ENCODE assay signal across 24 mouse cellular contexts in the genomic region with DNA sequence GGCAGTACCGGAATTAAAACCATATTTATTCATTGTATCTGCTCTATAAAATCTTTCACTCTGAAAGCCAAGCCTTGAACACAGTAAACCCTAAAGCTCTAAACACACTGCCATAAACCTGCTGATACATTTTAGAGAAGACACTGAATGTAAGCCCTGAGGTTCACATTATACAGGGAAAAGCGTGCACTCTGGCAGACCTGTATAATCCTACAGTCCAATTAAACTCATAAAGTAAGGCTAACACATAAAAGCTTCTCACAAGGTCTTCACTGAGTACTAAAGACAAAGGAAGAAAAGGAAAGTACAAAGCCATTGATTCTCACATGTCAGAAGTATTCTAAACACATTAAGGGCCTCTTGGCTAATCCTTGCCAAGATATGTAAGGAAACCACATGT.
DNase-seq lines count a peak whose midpoint lies in the region; ATAC-seq and TF ChIP-seq lines count a peak whose summit lies in the region.
"Had no signal": no experiment of that assay in that cellular context is flagged by ENCODE, and none has a peak within 500 bp of the region (broad histone marks: within the 10 kb centered on the region; RNA-seq: fewer than 3 reads in every experiment).

No protein-coding gene starts in this region.

- H3K36me3 ChIP-seq in forebrain, postnatal 0 days (ENCODE audit: insufficient read depth): no peaks in the 10 kb centered on the region
- no peaks in the 10 kb centered on the region for H3K36me3 ChIP-seq in midbrain, embryonic 14.5 days (ENCODE audit: control insufficient read depth, insufficient read depth, low read length)
- H3K36me3 ChIP-seq: embryonic facial prominence, embryonic 15.5 days; G1E; heart, embryonic 10.5 days; hindbrain, embryonic 12.5 days had no signal

- no peak overlapping the region for H3K9ac ChIP-seq in forebrain, postnatal 0 days
- no peak overlapping the region for H3K9ac ChIP-seq in midbrain, embryonic 14.5 days (replicated peaks; ENCODE audit: low read length)
- H3K9ac ChIP-seq: embryonic facial prominence, embryonic 15.5 days; hindbrain, embryonic 12.5 days had no signal

- DNase-seq in cerebellum, adult 11 months: no peak
- DNase-seq in retina, postnatal 1 day: peak; percentile 6
- DNase-seq in retina, embryonic 14.5 days (ENCODE audit: low spot score): no peak
- DNase-seq in forebrain, postnatal 0 days: peak; percentile 1
- DNase-seq in midbrain, embryonic 14.5 days: no peak
- DNase-seq in ovary, postnatal 36 days (ENCODE audit: low spot score): no peak
- DNase-seq: adrenal gland, adult 8-10 months; adrenal gland, postnatal 36 days; B cell, adult 2 months; cerebellum, adult 18-20 months; cerebellum, postnatal 36 days; gastrocnemius, adult 2 months; heart, adult 18-20 months; heart, postnatal 10 days; heart, postnatal 4 days had no signal

- H3K27ac ChIP-seq in forebrain, postnatal 0 days (ENCODE audit: low read depth, low read length): no peak overlapping the region
- H3K27ac ChIP-seq in midbrain, embryonic 14.5 days (replicated peaks; ENCODE audit: low read depth, low read length): no peak overlapping the region
- H3K27ac ChIP-seq: embryonic facial prominence, embryonic 15.5 days; gastrocnemius, adult 2 months; heart, embryonic 10.5 days; hindbrain, embryonic 12.5 days had no signal

- 43% methylated on average over 2 of the region's 2 CpGs for WGBS in forebrain, postnatal 0 days
- WGBS in midbrain, embryonic 14.5 days: 85% methylated on average over 2 of the region's 2 CpGs

- no peaks in the 10 kb centered on the region for H3K27me3 ChIP-seq in forebrain, postnatal 0 days (ENCODE audit: insufficient read depth, low read length)
- no peaks in the 10 kb centered on the region for H3K27me3 ChIP-seq in midbrain, embryonic 14.5 days (ENCODE audit: control insufficient read depth, insufficient read depth, low read length)
- H3K27me3 ChIP-seq: embryonic facial prominence, embryonic 15.5 days; hindbrain, embryonic 12.5 days had no signal

- TF ChIP-seq CTCF in forebrain, postnatal 0 days (IDR thresholded peaks at IDR 0.05; ENCODE audit: low read depth): no peak

- H3K4me1 ChIP-seq in forebrain, postnatal 0 days (ENCODE audit: insufficient read depth): no peaks in the 10 kb centered on the region
- H3K4me1 ChIP-seq in midbrain, embryonic 14.5 days (ENCODE audit: control insufficient read depth, insufficient read depth, low read length): no peaks in the 10 kb centered on the region
- H3K4me1 ChIP-seq: embryonic facial prominence, embryonic 15.5 days; heart, embryonic 10.5 days; hindbrain, embryonic 12.5 days had no signal

- H3K4me2 ChIP-seq in forebrain, postnatal 0 days (ENCODE audit: low read depth): no peak overlapping the region
- H3K4me2 ChIP-seq in midbrain, embryonic 14.5 days (ENCODE audit: low read length): no peak overlapping the region
- H3K4me2 ChIP-seq: embryonic facial prominence, embryonic 15.5 days; hindbrain, embryonic 12.5 days had no signal

- peak; percentile 49; the same call in 1 of the 2 replicates for ATAC-seq in cerebellum, adult (ENCODE audit: insufficient number of reproducible peaks, low FRiP score, low TSS enrichment)
- ATAC-seq in forebrain, postnatal 0 days: no peak
- no peak for ATAC-seq in midbrain, embryonic 14.5 days (ENCODE audit: low FRiP score, low TSS enrichment)
- ATAC-seq: CD4-positive, CD25-positive, alpha-beta regulatory T cell, adult 4 months; hindbrain, embryonic 16.5 days; inflammation-experienced regulatory T-cells, adult 6 months had no signal

- H3K9me3 ChIP-seq in forebrain, postnatal 0 days (ENCODE audit: low read length): no peaks in the 10 kb centered on the region
- H3K9me3 ChIP-seq in midbrain, embryonic 14.5 days (ENCODE audit: control insufficient read depth, low read length): no peaks in the 10 kb centered on the region
- H3K9me3 ChIP-seq: embryonic facial prominence, embryonic 15.5 days; G1E; heart, embryonic 10.5 days; hindbrain, embryonic 12.5 days had no signal

- no peak overlapping the region for H3K4me3 ChIP-seq in forebrain, postnatal 0 days (ENCODE audit: low read depth, low read length)
- no peak overlapping the region for H3K4me3 ChIP-seq in midbrain, embryonic 14.5 days (replicated peaks; ENCODE audit: low read depth, low read length)
- H3K4me3 ChIP-seq: embryonic facial prominence, embryonic 15.5 days; erythroblast, embryonic 14.5 days; gastrocnemius, adult 2 months; heart, embryonic 10.5 days; hindbrain, embryonic 12.5 days had no signal

Comparison
In these comparisons a context has a peak if more than half of its experiments do, and no peak if none do; other contexts are left out.
1. DNase-seq: peak in retina, postnatal 1 day (single experiment) and forebrain, postnatal 0 days (single experiment); none in cerebellum, adult 11 months (single experiment), retina, embryonic 14.5 days (single experiment), midbrain, embryonic 14.5 days (single experiment) and ovary, postnatal 36 days (single experiment).